Comparison of ENCODE assay signal across 9 mouse cellular contexts in the genomic region with DNA sequence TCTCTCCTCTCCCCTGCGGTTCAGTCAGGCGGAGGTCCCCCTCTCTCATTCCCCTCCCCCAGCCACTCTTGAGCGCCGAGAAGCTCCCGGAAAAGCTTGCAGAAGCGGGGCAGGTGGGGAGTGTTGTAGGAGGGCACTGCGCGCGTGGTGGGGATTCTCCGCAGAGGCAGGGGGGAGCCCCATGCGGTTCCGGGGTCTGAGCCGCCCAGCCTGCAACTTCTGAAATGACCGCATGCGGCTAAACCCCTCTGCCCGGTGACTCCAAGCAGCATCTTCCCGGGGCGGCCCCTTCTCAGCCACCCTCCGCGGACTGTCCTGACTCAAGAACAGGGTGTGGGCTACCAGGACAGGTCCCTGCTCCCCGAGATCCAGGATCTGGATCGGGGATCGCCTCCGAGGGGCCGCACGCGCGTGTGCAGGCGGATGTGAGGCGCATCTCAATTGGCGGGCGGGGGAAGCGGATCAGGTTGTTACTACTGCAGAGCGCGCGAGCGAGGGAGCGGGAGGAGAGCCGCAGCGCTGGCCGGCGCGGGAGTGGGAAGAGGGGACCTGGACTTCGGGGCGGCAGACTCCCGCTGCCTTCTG.
DNase-seq lines count a peak whose midpoint lies in the region; ATAC-seq and TF ChIP-seq lines count a peak whose summit lies in the region.
"Had no signal": no experiment of that assay in that cellular context is flagged by ENCODE, and none has a peak within 500 bp of the region (broad histone marks: within the 10 kb centered on the region; RNA-seq: fewer than 3 reads in every experiment).

No protein-coding gene starts in this region.

- peak overlapping the region; percentile 8; the same call in 1 of the 2 replicates for H3K27ac ChIP-seq in kidney, postnatal 0 days
- H3K27ac ChIP-seq in forebrain, embryonic 12.5 days: no peak overlapping the region
- peak overlapping the region; percentile 4; the same call in 1 of the 2 replicates for H3K27ac ChIP-seq in midbrain, embryonic 12.5 days (replicated peaks)
- no peak overlapping the region for H3K27ac ChIP-seq in stomach, embryonic 15.5 days
- H3K27ac ChIP-seq: macrophage had no signal

- peak overlapping the region; percentile 91 for H3K4me2 ChIP-seq in kidney, postnatal 0 days (ENCODE audit: low read length)
- H3K4me2 ChIP-seq in forebrain, embryonic 12.5 days: peak overlapping the region; percentile 93
- peak overlapping the region; percentile 90 for H3K4me2 ChIP-seq in midbrain, embryonic 12.5 days (replicated peaks)
- H3K4me2 ChIP-seq in stomach, embryonic 15.5 days: peak overlapping the region; percentile 97

- under 1% methylated on average over 46 of the region's 46 CpGs for WGBS in kidney, postnatal 0 days
- 1% methylated on average over 46 of the region's 46 CpGs for whole genome bisulfite sequencing in forebrain, embryonic 12.5 days
- under 1% methylated on average over 46 of the region's 46 CpGs for WGBS in midbrain, embryonic 12.5 days
- WGBS in stomach, embryonic 15.5 days: under 1% methylated on average over 46 of the region's 46 CpGs

- H3K27me3 ChIP-seq in kidney, postnatal 0 days (ENCODE audit: insufficient read depth, low read length): 0 out of 2 replicates have a peak, but pooled peaks cover 6% of the 10 kb centered on the region
- peaks cover 86% of the 10 kb centered on the region for H3K27me3 ChIP-seq in forebrain, embryonic 12.5 days
- peaks cover 71% of the 10 kb centered on the region for H3K27me3 ChIP-seq in midbrain, embryonic 12.5 days
- H3K27me3 ChIP-seq in stomach, embryonic 15.5 days (replicated peaks): peaks cover 2% of the 10 kb centered on the region; the same call in 1 of the 2 replicates

- TF ChIP-seq CTCF in kidney, postnatal 0 days (IDR thresholded peaks at IDR 0.05; ENCODE audit: low read depth): no peak
- no peak for TF ChIP-seq CTCF in brain, embryonic 14.5 days (IDR thresholded peaks at IDR 0.05; ENCODE audit: borderline replicate concordance, extremely low read depth, insufficient read depth, insufficient read length)

- H3K9ac ChIP-seq in kidney, postnatal 0 days (ENCODE audit: low read depth, low read length): peak overlapping the region; percentile 55
- H3K9ac ChIP-seq in forebrain, embryonic 12.5 days: peak overlapping the region; percentile 65
- peak overlapping the region; percentile 77 for H3K9ac ChIP-seq in midbrain, embryonic 12.5 days (replicated peaks)
- peak overlapping the region; percentile 26 for H3K9ac ChIP-seq in stomach, embryonic 15.5 days

- TF ChIP-seq POLR2A in brain, embryonic 14.5 days (IDR thresholded peaks at IDR 0.05; ENCODE audit: borderline replicate concordance, extremely low read depth, insufficient read depth, insufficient read length, poor library complexity, severe bottlenecking): peak; percentile 17; the same call in 1 of the 2 replicates

- H3K36me3 ChIP-seq in kidney, postnatal 0 days (ENCODE audit: insufficient read depth, low read length): no peaks in the 10 kb centered on the region
- H3K36me3 ChIP-seq in forebrain, embryonic 12.5 days (replicated peaks): no peaks in the 10 kb centered on the region
- no peaks in the 10 kb centered on the region for H3K36me3 ChIP-seq in midbrain, embryonic 12.5 days
- no peaks in the 10 kb centered on the region for H3K36me3 ChIP-seq in stomach, embryonic 15.5 days

- peak; percentile 62 for DNase-seq in kidney, postnatal 0 days (ENCODE audit: low spot score)
- DNase-seq in kidney, adult 9 months: no peak
- DNase-seq in brain, embryonic 14.5 days (ENCODE audit: low read depth): peak; percentile 82
- peak; percentile 29 for DNase-seq in kidney, postnatal 14 days

- H3K4me3 ChIP-seq in kidney, postnatal 0 days (replicated peaks; ENCODE audit: low read depth, low read length): peak overlapping the region; percentile 50
- peak overlapping the region; percentile 52 for H3K4me3 ChIP-seq in forebrain, embryonic 12.5 days (replicated peaks)
- peak overlapping the region; percentile 58 for H3K4me3 ChIP-seq in midbrain, embryonic 12.5 days
- H3K4me3 ChIP-seq in stomach, embryonic 15.5 days (replicated peaks): peak overlapping the region; percentile 49

- H3K4me1 ChIP-seq in kidney, postnatal 0 days (replicated peaks; ENCODE audit: insufficient read depth, low read length): peaks cover 6% of the 10 kb centered on the region
- peaks cover 38% of the 10 kb centered on the region for H3K4me1 ChIP-seq in forebrain, embryonic 12.5 days
- H3K4me1 ChIP-seq in midbrain, embryonic 12.5 days: peaks cover 47% of the 10 kb centered on the region
- H3K4me1 ChIP-seq in stomach, embryonic 15.5 days: peaks cover 22% of the 10 kb centered on the region

- no peaks in the 10 kb centered on the region for H3K9me3 ChIP-seq in kidney, postnatal 0 days (replicated peaks; ENCODE audit: low read length)
- H3K9me3 ChIP-seq in forebrain, embryonic 12.5 days: no peaks in the 10 kb centered on the region
- no peaks in the 10 kb centered on the region for H3K9me3 ChIP-seq in midbrain, embryonic 12.5 days
- H3K9me3 ChIP-seq in stomach, embryonic 15.5 days: no peaks in the 10 kb centered on the region

- ATAC-seq in kidney, postnatal 0 days (replicated peaks; ENCODE audit: low FRiP score, low read depth): peak; percentile 41
- peak; percentile 69 for ATAC-seq in forebrain, embryonic 12.5 days (ENCODE audit: low FRiP score)
- ATAC-seq in midbrain, embryonic 12.5 days (ENCODE audit: low FRiP score, low read depth): peak; percentile 45
- peak; percentile 6; the same call in 1 of the 2 replicates for ATAC-seq in stomach, embryonic 15.5 days (ENCODE audit: insufficient read depth, low FRiP score, low read depth)
- ATAC-seq in megakaryocyte-erythroid progenitor cell, adult 5-6 weeks (replicated peaks; ENCODE audit: low FRiP score, low TSS enrichment, poor library complexity, severe bottlenecking): no peak

Comparison
In these comparisons a context has a peak if more than half of its experiments do, and no peak if none do; other contexts are left out.
1. H3K27ac ChIP-seq: peak in kidney, postnatal 0 days (single experiment) and midbrain, embryonic 12.5 days (single experiment); none in forebrain, embryonic 12.5 days (single experiment) and stomach, embryonic 15.5 days (single experiment).
2. H3K9ac ChIP-seq: peak in every context shown above with its lines; median percentile 77 in midbrain, embryonic 12.5 days; 65 in forebrain, embryonic 12.5 days; 55 in kidney, postnatal 0 days; 26 in stomach, embryonic 15.5 days.
3. Peak in every context shown above with its lines, with median percentiles within 50 percentile points of each other: H3K4me2 ChIP-seq and H3K4me3 ChIP-seq.